Mouse (Mus musculus) cerebellum, adult 11 months (tissue): Measurements from ENCODE around the gene Ttll11.

ENCODE experiments used
- DNase-seq: peaks from one replicate; pipeline ENCODE4 v3.0.0; 2022

Ttll11 gene

DNA sequence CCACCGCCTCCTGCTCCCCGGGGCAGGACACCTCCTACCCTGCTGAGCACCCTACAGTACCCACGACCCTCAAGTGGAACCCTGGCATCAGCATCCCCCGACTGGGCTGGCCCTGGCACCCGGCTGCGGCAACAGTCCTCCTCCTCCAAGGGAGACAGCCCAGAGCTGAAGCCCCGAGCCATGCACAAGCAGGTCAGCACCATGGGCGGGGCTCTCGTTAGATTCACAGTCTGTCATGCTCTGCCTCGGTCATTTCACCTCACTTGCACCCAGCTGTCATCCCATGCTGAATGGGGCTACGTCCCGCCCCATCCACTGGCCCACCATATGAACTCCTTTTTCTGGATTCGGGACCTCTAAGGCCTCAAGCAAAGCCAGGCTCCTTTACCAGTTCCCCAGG is 259.2 kb downstream of the Ttll11 start:
- peak; percentile 45 for DNase-seq

DNA sequence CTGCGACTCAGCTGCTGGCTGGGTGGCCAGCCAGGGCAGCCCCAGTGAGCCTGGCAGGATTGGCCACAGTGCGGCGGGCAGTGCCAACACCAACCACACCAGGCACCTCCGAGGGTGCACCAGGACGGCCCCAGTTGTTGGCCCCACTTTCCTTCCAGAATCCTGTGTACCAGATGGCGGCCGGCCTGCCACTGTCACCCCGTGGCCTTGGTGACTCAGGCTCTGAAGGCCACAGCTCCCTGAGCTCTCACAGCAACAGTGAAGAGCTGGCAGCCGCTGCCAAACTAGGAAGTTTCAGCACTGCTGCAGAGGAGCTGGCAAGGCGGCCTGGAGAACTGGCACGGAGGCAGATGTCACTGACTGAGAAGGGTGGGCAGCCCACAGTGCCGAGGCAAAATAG is 259.6 kb downstream of the Ttll11 start:
- DNase-seq = peak; percentile 53

DNA sequence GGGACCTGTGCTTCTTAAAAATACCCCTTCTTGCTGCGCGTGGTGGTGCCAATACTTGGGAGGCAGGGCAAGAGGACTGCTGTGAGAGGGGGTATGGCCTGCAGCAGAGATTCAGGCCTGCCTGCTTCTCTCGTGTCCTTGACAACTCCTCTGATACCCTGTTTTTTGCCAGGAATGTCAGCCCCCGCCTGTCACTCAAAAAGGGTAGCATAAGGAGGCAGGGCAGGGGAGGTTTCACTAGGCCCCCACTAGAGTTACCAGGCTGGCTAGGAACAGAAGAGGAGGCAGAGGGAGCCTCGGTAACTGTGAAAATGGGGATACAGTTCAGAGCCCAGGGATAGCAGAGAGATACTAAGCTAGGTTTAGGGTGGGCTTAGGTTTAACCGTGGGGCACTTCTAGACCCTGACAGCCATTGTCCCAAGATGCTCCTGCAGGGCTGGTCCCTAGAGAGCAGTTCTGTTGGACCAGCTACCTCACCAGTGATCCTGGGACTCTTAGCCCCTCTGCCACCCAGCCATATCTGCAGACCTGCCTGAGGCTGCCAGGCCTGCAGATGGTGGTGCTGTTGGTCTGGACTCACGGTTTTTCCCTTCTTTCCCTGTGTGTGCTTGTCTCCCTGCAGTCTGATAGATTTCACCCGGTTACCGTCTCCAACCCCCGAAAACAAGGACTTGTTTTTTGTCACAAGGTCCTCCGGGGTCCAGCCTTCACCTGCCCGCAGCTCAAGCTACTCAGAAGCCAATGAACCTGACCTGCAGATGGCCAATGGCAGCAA is 260.3 kb downstream of the Ttll11 start:
- DNase-seq = no peak

DNA sequence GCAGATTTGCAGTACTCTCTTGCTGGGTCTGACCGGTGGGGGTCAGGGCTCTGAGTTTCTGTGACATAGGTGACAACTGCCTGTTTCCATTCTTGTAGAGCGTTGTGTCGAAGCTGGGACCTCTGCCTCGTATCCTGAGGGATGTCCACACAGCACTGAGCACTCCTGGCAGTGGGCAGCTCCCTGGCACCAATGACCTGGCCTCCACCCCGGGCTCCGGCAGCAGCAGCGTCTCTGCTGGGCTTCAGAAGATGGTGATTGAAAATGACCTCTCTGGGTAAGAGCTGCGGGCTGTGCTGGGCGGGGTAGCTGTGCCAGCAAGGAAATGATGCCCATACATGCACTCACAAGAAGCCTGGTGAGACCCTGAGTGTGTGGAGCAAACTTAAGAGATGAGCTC is 261.1 kb downstream of the Ttll11 start:
- DNase-seq = no peak

DNA sequence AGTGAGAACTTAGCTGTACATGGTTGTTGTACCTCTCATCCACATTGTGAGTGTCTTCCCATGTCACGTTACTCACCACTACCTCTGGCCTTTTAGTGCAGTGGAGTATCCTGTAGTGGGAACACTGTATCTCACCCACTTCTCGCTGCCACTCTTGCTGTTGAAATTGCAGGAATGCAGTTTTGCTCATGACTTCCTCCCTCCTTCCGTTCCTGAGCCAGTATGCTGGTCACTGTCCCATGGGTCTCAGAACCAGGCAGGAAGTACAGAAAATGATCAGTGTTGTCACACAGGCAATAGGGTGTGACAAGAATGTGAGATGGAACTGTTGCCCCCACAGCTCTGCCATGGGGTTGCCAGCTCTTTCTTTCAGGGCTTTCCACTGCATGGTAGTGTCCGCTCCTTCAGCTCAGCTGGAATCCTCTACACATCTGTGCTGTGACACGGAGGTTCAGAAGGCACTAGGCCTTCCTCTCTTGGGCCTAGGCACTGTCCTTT is 261.7 kb downstream of the Ttll11 start:
- no peak for DNase-seq

DNA sequence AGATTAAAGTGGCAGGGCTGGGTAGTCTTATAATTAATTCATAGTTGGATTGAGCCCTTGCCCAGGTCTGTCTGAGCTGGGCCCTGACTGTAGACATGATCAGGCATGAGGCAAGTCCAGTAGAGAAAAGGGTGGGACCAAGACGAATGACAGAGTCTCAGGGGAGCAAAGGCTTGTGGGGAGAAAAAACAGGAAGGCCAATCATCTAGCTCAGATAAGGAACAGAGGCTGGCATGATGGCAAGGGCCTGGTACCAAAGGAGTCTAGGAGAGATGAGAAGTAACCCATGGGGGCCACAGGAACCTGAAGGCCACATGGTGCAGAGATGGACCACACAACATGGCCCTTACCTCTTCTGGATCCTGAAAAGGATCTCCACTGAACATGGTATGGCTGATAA is 263.5 kb downstream of the Ttll11 start:
- no peak for DNase-seq

DNA sequence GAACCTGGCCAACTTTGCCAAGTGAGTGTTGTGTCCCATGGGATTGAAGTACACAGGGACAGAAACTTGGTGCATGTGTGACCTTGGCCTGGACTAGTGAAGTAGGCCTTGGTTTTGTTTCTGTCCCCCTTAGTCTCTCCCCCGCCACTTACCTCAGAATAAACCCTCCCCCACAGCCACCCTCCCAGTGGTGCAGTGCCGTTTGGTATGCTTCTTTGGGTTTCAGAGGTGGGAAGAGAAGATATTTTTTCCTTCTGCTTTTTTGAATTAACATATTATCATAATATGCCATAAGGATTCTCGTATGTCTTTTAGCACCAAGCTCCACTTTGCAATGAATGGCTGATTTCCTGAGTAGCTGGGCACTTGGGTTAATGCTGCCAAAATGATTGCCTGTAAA is 264.2 kb downstream of the Ttll11 start:
- no peak for DNase-seq

DNA sequence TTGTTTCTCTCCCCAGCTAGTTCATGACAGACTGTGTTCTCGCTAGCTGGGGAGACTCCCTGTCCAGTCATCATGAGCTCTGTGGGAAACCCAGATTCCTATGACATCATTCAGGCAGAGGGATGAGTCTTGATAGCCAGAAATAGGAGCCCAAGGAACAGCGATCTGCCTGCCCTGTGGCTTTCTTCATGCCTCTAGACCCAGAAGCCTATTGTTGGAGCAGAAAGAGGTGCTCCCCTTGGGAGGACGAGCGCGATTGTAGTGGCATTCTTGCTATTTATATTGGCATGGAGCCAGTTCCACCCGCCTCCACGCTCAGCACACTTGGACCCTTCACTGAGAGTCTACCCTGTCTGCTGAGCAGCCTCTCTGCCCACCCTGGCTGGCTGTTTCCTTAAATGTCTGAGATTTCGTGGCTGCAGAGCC is 265.0 kb downstream of the Ttll11 start:
- no peak for DNase-seq

DNA sequence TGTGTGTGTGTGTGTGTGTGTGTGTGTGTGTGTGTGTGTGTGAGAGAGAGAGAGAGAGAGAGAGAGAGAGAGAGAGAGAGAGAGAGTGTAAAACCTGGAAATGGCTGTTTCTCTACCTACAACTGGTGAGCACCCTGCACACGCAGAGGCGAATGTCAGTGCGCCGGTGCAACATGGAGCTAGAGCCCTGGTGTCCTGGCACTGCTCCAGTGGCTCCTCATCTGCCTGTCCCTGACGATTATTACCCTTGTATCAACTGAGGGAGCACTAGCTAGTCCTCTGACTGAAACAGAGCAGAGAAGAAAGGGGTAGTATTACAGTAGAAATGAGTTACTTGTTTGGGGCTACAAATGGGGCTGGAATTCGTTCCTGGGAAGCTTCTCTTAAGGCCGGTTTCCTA is 266.3 kb downstream of the Ttll11 start:
- no peak for DNase-seq

DNA sequence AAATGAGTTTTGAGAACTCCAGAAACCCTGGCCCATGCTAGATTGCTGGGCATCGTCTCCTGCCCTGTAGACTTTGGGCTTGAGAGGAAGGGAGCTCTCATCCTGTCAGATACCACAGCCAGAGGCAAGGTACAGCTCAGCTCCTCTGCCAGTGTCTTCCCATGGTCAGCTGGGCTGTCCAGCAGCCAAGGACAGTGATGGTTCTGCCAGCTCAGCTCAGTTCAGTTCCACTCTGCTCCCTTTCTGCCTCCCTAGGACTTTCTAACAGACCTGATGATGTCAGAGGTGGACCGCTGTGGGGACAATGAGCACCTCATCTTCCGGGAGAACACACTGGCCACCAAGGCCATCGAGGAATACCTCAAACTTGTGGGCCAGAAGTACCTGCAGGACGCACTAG is 267.1 kb downstream of the Ttll11 start:
- DNase-seq = no peak

DNA sequence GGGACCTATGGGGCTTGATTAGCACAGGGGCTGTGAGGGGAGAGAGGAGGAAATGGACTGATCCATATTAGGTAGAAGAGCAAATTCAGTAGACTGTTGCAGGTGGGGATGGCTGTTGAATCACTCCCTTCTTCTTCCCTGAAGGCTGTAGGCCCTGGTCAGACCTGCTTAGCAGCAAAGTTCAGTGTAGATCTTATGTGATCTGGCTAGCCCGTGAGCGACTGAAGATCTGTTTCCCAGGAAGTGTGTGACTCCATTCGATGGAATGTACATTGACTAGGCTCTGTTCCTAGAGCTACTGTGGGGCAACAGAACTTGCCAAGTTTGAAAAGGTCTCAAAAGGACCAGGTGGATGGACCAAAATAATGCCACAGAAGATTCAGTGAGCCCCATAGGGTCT is 276.5 kb downstream of the Ttll11 start:
- no peak for DNase-seq

DNA sequence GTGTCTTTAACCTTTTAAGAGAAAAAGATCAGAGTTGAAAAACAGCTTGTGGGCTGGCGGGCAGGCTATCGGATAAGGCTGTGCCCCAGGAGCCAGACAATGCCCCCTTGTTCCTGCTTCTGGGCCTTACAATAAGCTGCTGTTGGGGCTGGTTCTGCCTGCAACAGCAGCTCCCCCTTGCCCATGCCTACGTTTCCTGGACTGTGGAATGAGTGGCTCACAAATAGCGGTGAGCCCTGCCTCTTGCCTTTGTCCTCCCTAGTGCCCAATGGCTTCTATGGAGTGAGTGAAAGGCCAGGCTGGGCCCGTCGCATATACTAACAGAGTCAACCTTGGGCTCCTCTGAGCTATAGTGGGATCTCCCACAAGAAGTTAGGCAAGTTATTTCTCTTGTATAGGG is 277.1 kb downstream of the Ttll11 start:
- DNase-seq = no peak

DNA sequence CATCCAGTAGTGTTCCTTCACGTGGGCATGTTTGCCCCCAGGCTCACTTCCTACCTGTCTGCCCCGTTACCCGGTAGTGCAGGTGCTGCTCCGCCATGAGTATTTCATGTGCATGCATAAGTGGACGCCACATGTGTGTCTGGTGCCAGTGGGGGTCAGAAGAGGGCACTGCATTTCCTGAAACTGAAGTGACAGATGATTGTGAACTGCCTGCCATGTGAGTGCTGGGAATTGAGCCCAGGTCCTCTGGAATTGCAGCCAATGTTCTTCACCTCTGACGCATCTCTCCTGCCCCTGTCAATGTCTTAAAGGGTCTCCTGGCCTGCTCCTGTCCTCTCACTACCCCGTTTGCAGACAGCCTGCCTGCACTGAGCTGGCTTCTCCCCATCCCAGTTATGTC is 277.7 kb downstream of the Ttll11 start:
- no peak for DNase-seq
